Mouse (Mus musculus) stomach, embryonic 14.5 days (tissue): ENCODE measurements around the gene Mapk11. TPM values are rescaled to one million over a fixed set of nuclear protein-coding genes. Genes with fewer than 3 reads are reported as not detected.

ENCODE experiments used
- ATAC-seq: fragments of 200-750 bp; cut with Nextera tagmentation; 2 replicates; pipeline ENCODE4 v1.8.0; 2017; ENCODE audit warnings: low read depth, moderate TSS enrichment; ENCODE audit not compliant: insufficient number of reproducible peaks, insufficient read depth, low FRiP score
- H3K27ac ChIP-seq: fragments of 300-500 bp; sonication (generic); 2 replicates; pipeline ENCODE4 v1.5.1; 2014; ENCODE audit warnings: mild to moderate bottlenecking, low read length, moderate library complexity, mixed read lengths
- H3K27me3 ChIP-seq: fragments of 300-500 bp; sonication (generic); 2 replicates; pipeline ENCODE4 v1.6.1; 2014; ENCODE audit warnings: low read length, control low read depth, mixed read lengths; ENCODE audit not compliant: control insufficient read depth, insufficient read depth
- H3K36me3 ChIP-seq: fragments of 300-500 bp; sonication (generic); 2 replicates; pipeline ENCODE4 v1.6.1; 2014; ENCODE audit warnings: mild to moderate bottlenecking, control low read depth, low read length, moderate library complexity, mixed read lengths; ENCODE audit not compliant: control insufficient read depth, insufficient read depth
- H3K4me1 ChIP-seq: fragments of 300-500 bp; sonication (generic); 2 replicates; pipeline ENCODE4 v1.6.1; 2014; ENCODE audit warnings: low read length, control low read depth, mixed read lengths; ENCODE audit not compliant: control insufficient read depth, insufficient read depth
- H3K4me2 ChIP-seq: fragments of 300-500 bp; sonication (generic); replicated peaks from 2 replicates; pipeline ENCODE4 v1.6.1; 2014; ENCODE audit warnings: low read depth, low read length, control low read depth
- H3K4me3 ChIP-seq: fragments of 300-500 bp; sonication (generic); 2 replicates; pipeline ENCODE4 v1.5.1; 2014; ENCODE audit warnings: low read depth, low read length, control low read depth
- H3K9ac ChIP-seq: fragments of 300-500 bp; sonication (generic); replicated peaks from 2 replicates; pipeline ENCODE4 v1.6.1; 2014; ENCODE audit warnings: low read depth, mild to moderate bottlenecking, control low read depth, low read length, moderate library complexity, mixed read lengths
- H3K9me3 ChIP-seq: fragments of 300-500 bp; sonication (generic); 2 replicates; pipeline ENCODE4 v1.6.1; 2016; ENCODE audit warnings: low read depth, low read length, control low read depth; ENCODE audit not compliant: control insufficient read depth
- WGBS: fragments of 180-500 bp; shearing (Covaris S2); extraction: QIAGEN DNeasy Blood & Tissue Kit; methylation state at CpG from one replicate; pipeline ENCODE4 v1.1.7; 2014; 5-methylcytosine and 5-hydroxymethylcytosine counted together
- polyA plus RNA-seq: library from polyadenylated mRNA; unstranded; fragments of >200 nt; fragmentation: Nextera tagmentation; extraction: Ambion mirVana; gene quantifications from 2 replicates; pipeline ENCODE4 v1.2.1, GENCODE M21; 2014

The Mapk11 gene
- polyA plus RNA-seq, 1 experiment from 2014 or later: 7.9 TPM

DNA sequence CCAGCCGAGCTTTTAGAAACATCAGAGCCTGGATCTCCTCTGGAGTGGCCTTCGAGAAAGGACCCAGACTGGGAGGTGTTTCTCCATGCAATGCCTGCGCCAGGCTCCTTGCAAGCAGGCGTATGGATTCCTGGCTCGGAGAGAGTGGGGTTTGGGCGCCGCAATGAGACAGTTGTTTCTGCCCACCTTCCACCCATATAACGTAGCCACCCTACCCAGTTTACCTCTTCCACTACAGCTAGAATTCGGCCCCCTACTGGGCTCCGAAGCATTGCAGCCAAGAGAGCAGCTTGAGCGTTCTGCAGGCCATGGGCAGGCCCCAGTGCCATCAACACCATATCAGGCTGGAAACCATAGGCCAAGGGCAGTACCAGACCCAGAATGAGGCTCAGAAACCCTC lies 25.8 kb downstream of the Mapk11 start:
- H3K4me2 ChIP-seq: peak overlapping the region; percentile 91
- no peaks in the 10 kb centered on the region for H3K9me3 ChIP-seq
- peaks cover 10% of the 10 kb centered on the region; the same call in 1 of the 2 replicates for H3K36me3 ChIP-seq
- no peak for ATAC-seq
- no peaks in the 10 kb centered on the region for H3K27me3 ChIP-seq
- H3K27ac ChIP-seq: peak overlapping the region; percentile 71; the same call in 1 of the 2 replicates
- H3K4me3 ChIP-seq: peak overlapping the region; percentile 93
- H3K9ac ChIP-seq: peak overlapping the region; percentile 79; the same call in 1 of the 2 replicates
- WGBS: 29% methylated on average over 11 of the region's 11 CpGs
- peaks cover 23% of the 10 kb centered on the region for H3K4me1 ChIP-seq

DNA sequence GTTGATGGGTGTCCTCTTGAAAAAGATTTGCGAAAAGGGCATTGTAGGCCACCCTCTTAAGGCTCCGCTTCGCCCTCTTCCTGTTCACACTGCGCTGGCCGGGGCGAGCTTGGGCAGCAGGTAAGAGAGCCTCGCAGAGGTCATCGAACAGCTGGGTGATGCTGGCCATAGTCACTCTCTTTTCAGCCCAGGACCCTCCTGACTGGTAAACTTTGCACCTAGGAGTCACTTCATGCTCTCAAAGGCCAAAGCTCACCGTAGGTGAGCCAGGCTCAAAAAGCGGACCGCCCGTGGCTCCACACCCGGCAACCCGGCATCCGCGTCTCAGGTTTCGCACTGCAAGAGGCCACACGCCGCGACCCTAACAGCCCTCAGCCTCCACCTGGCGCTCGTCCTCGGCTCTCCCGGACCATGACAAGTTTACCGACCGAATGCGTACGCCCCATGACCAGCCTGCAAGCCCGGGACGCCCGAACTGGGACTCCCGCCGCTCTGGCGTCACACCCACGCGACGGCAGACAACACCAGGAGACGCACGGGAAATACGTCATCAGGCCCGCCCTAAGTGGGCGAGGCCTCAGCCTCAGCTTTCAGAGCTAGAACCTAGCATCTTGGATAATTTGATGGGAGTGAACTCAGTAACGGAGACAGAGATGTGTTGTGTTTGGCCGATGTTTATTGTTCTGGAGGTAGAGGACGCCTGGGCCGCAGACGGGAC lies 26.6 kb downstream of the Mapk11 start, which contains the start of gene Tubgcp6:
Tubgcp6 (minus strand) TSS at position 464 of the 718 bp plus-strand sequence.
- peak; percentile 88 for ATAC-seq

DNA sequence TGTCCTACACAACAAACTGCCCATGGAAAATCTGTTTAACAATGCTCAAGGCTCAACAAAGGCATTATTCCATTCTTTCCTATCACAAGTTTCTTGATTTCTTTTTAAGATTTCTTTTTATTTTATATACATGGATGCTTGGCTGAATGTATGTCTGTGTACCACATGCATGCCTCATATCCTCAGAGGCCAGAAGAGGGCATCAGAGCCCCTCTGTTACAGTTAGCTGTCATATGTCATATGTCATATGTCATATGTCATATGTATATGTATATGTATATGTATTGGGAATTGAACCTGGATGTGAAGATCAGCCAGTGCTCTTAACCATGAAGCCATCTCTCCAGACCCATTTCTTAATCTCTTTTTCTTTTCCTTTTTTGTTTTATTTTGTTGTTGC lies 31.4 kb downstream of the Mapk11 start:
- no peak for ATAC-seq
- H3K36me3 ChIP-seq: peaks cover 31% of the 10 kb centered on the region
- no peaks in the 10 kb centered on the region for H3K9me3 ChIP-seq
- no peak overlapping the region for H3K4me2 ChIP-seq
- no peak overlapping the region for H3K4me3 ChIP-seq
- H3K27me3 ChIP-seq: no peaks in the 10 kb centered on the region
- H3K4me1 ChIP-seq: peaks cover 12% of the 10 kb centered on the region
- no peak overlapping the region for H3K27ac ChIP-seq
- H3K9ac ChIP-seq: no peak overlapping the region

More for the DNA sequence above, 26.6 kb downstream of the Mapk11 start, which contains the start of gene Tubgcp6:
- H3K9ac ChIP-seq: peak within 1 kb of the TSS; percentile 79
- no peaks in the 10 kb centered on the region for H3K27me3 ChIP-seq
- WGBS: under 1% methylated on average over 47 of the region's 47 CpGs
- peak within 1 kb of the TSS; percentile 91 for H3K4me2 ChIP-seq
- H3K4me1 ChIP-seq: peaks cover 20% of the 10 kb centered on the region
- peak within 1 kb of the TSS; percentile 71; the same call in 1 of the 2 replicates for H3K27ac ChIP-seq
- H3K36me3 ChIP-seq: peaks cover 10% of the 10 kb centered on the region
- H3K4me3 ChIP-seq: peak within 1 kb of the TSS; percentile 93
- H3K9me3 ChIP-seq: no peaks in the 10 kb centered on the region

DNA sequence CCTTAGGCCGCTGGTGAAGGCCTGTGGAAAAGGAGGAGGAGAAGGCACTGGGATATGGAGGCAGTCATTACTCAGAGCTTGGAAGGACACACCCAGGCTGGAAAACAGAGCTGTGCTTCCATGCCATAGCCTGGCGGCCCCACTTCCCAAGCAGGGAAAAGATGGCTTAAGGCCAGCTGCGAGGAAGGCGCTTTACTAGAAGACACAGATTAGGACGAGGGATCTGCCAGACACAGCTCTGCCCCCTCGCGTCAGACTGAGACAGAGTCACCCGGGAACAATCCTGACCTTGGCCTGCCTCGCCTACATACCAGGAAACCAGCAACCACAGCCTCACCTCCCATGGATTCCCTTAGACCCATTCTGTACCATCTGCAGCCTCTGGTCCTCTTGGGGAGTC lies 39.3 kb downstream of the Mapk11 start:
- peaks cover 63% of the 10 kb centered on the region for H3K36me3 ChIP-seq

DNA sequence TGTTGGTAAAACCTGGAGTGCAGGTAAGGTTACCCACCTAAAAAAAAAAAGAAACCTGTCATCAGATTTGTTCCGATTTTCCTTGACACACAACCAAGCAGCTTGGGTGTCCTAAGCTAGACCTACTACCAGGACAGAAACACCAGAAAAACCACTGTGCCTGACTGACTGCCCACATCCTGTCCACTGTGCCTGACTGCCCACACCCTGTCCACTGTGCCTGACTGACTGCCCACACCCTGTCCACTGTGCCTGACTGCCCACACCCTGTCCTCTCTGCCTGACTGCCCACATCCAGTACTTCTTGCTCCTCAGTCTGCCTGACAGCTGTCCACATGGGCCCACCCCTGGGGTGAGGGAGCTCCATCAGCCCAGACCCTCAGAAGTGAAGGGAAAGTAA lies 42.5 kb downstream of the Mapk11 start:
- Histone ChIP-seq H3K36me3 (peaks cover 69% of the 10 kb centered on the region), H3K9me3 (no peaks in the 10 kb centered on the region), H3K27me3 (no peaks in the 10 kb centered on the region), H3K4me2 (no peak overlapping the region), H3K4me1 (no peaks in the 10 kb centered on the region), H3K4me3 (no peak overlapping the region), H3K27ac (no peak overlapping the region), H3K9ac (no peak overlapping the region)
- no peak for ATAC-seq
- 89% methylated on average over 1 of the region's 1 CpGs for WGBS

More for the DNA sequence above, 39.3 kb downstream of the Mapk11 start:
- Histone ChIP-seq H3K27ac (no peak overlapping the region), H3K4me2 (no peak overlapping the region), H3K4me1 (no peaks in the 10 kb centered on the region), H3K9me3 (no peaks in the 10 kb centered on the region), H3K4me3 (no peak overlapping the region), H3K27me3 (no peaks in the 10 kb centered on the region), H3K9ac (no peak overlapping the region)
- 76% methylated on average over 9 of the region's 9 CpGs for WGBS
- no peak for ATAC-seq

DNA sequence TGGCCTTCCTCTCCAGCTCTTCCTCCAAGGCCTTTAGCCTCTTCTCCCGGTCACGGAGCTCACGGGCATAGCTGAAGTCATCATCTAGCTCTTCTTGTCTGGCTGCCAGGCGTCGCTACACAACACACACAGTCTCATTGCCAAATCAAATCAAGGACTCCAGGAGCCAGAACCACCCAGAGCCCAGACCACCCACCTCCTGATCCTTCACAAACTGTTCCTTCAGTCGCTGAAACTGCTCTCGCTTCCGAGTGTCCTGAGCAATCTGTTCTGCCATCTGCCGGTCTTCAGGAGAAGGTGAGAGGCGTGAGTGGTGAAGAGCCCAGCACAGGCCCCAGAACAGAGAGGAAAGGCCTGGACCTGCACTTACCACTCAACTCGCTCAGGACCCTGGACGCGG lies 43.4 kb downstream of the Mapk11 start:
- 88% methylated on average over 13 of the region's 13 CpGs for WGBS
- Histone ChIP-seq H3K4me2 (no peak overlapping the region), H3K27me3 (no peaks in the 10 kb centered on the region), H3K36me3 (peaks cover 69% of the 10 kb centered on the region), H3K4me1 (no peaks in the 10 kb centered on the region), H3K4me3 (no peak overlapping the region), H3K9ac (no peak overlapping the region), H3K9me3 (no peaks in the 10 kb centered on the region), H3K27ac (no peak overlapping the region)
- ATAC-seq: no peak

DNA sequence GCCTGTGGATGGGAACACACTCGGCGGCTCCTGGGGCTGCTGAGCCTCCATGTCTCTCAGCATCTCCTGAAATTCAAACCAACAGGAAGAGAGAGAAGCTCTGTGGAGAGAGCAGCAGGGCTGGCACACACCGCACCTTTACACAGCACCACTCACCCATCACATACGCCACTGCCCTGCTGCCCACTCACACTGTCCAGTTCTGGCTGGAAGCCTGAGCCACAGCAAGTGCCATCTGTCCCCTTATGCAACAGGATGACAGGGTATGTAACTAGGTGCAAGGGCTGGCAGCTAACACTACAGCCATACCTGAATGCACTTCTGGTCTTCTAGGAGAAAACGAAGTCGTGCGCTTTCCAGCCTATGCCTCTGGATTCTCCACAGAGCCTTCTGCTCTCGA lies 45.0 kb downstream of the Mapk11 start:
- Histone ChIP-seq H3K9me3 (no peaks in the 10 kb centered on the region), H3K4me2 (no peak overlapping the region), H3K4me1 (no peaks in the 10 kb centered on the region), H3K36me3 (peaks cover 76% of the 10 kb centered on the region), H3K27ac (no peak overlapping the region), H3K27me3 (no peaks in the 10 kb centered on the region), H3K4me3 (no peak overlapping the region), H3K9ac (no peak overlapping the region)
- WGBS: 98% methylated on average over 8 of the region's 8 CpGs
- no peak for ATAC-seq

DNA sequence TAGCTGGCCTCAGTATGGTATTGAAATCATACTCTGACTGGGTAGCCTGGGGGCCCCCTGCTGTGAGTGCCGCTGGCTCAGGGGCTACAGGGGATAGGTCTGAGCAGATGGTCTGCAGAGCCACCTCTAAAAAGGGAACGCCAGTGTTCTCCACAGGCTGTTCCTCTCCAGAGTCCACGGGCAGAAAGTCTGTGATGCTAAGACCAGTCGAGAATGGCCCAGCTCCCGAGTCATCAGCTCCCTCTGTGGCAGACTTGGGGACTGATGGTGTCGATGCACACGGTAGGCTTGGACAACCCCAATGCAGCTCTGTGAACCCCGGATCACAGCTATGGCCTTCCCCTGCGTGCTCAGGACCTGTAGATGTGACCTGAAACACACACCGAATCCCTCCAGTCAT lies 45.5 kb downstream of the Mapk11 start:
- Histone ChIP-seq H3K36me3 (peaks cover 77% of the 10 kb centered on the region), H3K4me1 (no peaks in the 10 kb centered on the region), H3K27me3 (no peaks in the 10 kb centered on the region), H3K9me3 (no peaks in the 10 kb centered on the region), H3K27ac (no peak overlapping the region), H3K4me2 (no peak overlapping the region), H3K9ac (no peak overlapping the region), H3K4me3 (no peak overlapping the region)
- no peak for ATAC-seq
- 88% methylated on average over 10 of the region's 10 CpGs for WGBS

DNA sequence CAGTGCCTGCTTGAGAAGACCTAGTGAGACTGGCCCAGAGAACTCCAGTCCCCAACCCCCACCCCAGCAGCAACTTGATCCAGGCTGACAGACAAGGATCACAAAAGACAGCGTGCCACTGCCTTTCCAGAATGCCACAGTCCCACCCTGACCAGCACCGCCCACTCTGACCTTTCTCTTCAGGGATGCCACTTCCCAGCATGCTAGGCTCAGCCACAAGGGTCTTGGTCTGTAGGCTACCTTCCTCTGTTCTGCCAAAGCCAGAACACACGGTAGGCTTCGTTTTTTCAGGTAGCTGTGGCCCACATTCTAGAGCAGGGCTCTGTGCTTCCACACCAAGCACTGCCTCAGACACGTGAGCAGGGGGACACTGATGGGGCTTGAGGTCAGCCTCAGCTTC lies 46.8 kb downstream of the Mapk11 start:
- no peaks in the 10 kb centered on the region for H3K9me3 ChIP-seq
- H3K9ac ChIP-seq: no peak overlapping the region
- no peak overlapping the region for H3K4me3 ChIP-seq
- H3K36me3 ChIP-seq: peaks cover 84% of the 10 kb centered on the region
- H3K4me1 ChIP-seq: no peaks in the 10 kb centered on the region
- H3K27me3 ChIP-seq: no peaks in the 10 kb centered on the region
- ATAC-seq: no peak
- H3K27ac ChIP-seq: no peak overlapping the region
- H3K4me2 ChIP-seq: no peak overlapping the region
- WGBS: 80% methylated on average over 5 of the region's 5 CpGs
